Mouse (Mus musculus) testis, postnatal 10 days (tissue): ENCODE measurements at regions not wholly inside any gene's neighbourhood (a gene's known extent, or its start where the extent isn't known, plus 50 kb on each side); places are given as distances from the start of the nearest gene placed in this dataset.

ENCODE experiments used
- DNase-seq: peaks from one replicate; pipeline ENCODE4 v3.0.0; 2021; ENCODE audit warnings: low spot score

DNA sequence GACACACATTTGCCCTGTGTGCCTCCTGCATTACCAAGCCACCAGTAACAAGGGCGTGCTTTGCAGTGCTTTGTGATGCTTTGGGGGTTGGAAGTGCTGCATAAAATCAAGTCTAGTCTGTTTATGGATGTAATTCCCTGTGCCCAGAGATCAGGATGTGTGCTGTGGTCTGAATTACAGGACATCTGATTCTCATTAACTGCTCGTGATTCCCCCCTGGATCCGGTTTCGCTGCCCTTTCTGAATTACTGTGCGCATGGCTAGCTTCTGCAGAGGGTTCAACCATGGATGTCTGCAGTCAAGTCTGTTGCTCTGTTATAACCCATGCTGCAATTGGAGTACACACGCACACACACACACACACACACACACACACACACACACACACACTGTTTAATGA is 52.5 kb upstream of the Magi1 start:
- no peak for DNase-seq
